Mouse (Mus musculus) hindbrain, embryonic 13.5 days (tissue): ENCODE measurements around the gene Gdf11. TPM values are rescaled to one million over a fixed set of nuclear protein-coding genes. Genes with fewer than 3 reads are reported as not detected.

Experiments
- ATAC-seq: fragments of 200-750 bp; cut with Nextera tagmentation; 2 replicates; pipeline ENCODE4 v1.8.0; 2017; ENCODE audit warnings: moderate TSS enrichment; ENCODE audit not compliant: low FRiP score
- H3K27ac ChIP-seq: fragments of 300-500 bp; sonication (generic); 2 replicates; pipeline ENCODE4 v1.5.1; 2015; ENCODE audit warnings: inconsistent platforms, mild to moderate bottlenecking, moderate library complexity
- H3K27me3 ChIP-seq: fragments of 300-500 bp; sonication (generic); 2 replicates; pipeline ENCODE4 v1.6.1; 2015; ENCODE audit warnings: mild to moderate bottlenecking, inconsistent platforms
- H3K36me3 ChIP-seq: fragments of 300-500 bp; sonication (generic); 2 replicates; pipeline ENCODE4 v1.6.1; 2015; ENCODE audit warnings: mild to moderate bottlenecking, inconsistent platforms
- H3K4me1 ChIP-seq: fragments of 300-500 bp; sonication (generic); replicated peaks from 2 replicates; pipeline ENCODE4 v1.6.1; 2015; ENCODE audit warnings: inconsistent platforms
- H3K4me2 ChIP-seq: fragments of 300-500 bp; sonication (generic); 2 replicates; pipeline ENCODE4 v1.6.1; 2015; ENCODE audit warnings: inconsistent platforms, mild to moderate bottlenecking, moderate library complexity
- H3K4me3 ChIP-seq: fragments of 300-500 bp; sonication (generic); 2 replicates; pipeline ENCODE4 v1.5.1; 2015; ENCODE audit warnings: mild to moderate bottlenecking, inconsistent platforms
- H3K9ac ChIP-seq: fragments of 300-500 bp; sonication (generic); 2 replicates; pipeline ENCODE4 v1.6.1; 2015; ENCODE audit warnings: mild to moderate bottlenecking, inconsistent platforms
- H3K9me3 ChIP-seq: fragments of 300-500 bp; sonication (generic); 2 replicates; pipeline ENCODE4 v1.6.1; 2016; ENCODE audit warnings: inconsistent platforms
- polyA plus RNA-seq: library from polyadenylated mRNA; unstranded; fragments of >200 nt; fragmentation: Nextera tagmentation; extraction: Ambion mirVana; gene quantifications from 2 replicates; pipeline ENCODE4 v1.2.1, GENCODE M21; 2015

The Gdf11 gene
- polyA plus RNA-seq, 1 experiment from 2014 or later = 10.2 TPM

DNA sequence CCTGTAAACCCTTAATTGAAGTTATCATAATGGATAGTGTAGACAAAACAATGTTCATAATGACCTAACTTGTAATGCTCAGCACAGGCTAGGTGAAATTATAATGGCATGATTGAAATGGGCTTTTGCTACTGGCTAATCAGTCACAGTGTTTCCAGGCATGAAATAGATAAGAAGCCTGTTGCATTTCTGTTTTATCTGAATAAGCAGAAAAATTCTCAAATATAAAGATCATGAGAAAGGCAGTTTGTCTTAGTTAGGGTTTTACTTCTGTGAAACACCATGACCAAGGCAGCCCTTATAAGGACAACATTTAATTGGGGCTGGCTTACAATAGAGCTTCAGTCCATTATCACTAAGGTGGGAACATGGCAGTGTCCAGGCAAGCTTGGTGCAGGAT lies 50.9 kb downstream of the Gdf11 start:
- Histone ChIP-seq H3K9me3 (no peaks in the 10 kb centered on the region), H3K9ac (no peak overlapping the region), H3K27me3 (no peaks in the 10 kb centered on the region), H3K36me3 (peaks cover 70% of the 10 kb centered on the region), H3K4me3 (no peak overlapping the region), H3K4me1 (no peaks in the 10 kb centered on the region), H3K27ac (no peak overlapping the region), H3K4me2 (no peak overlapping the region)
- no peak for ATAC-seq

DNA sequence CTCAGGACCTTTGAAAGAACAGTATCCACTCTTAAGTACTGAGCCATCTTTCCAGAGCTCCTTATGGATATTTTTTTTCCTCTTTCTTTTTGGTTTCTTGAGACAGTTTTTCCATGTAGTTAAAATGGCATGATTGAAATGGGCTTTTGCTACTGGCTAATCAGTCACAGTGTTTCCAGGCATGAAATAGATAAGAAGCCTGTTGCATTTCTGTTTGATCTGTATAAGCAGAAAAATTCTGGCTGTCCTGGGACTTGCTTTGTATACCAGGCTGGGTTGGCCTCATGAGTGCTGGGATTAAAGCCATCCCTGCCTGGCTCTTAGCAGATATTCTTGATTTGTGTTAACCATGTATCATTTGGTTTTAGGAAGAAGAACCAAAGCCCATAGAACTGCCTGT lies 52.1 kb downstream of the Gdf11 start:
- no peak overlapping the region for H3K4me3 ChIP-seq
- H3K4me1 ChIP-seq = no peaks in the 10 kb centered on the region
- no peak overlapping the region for H3K9ac ChIP-seq
- H3K9me3 ChIP-seq = no peaks in the 10 kb centered on the region
- no peaks in the 10 kb centered on the region for H3K27me3 ChIP-seq
- no peak for ATAC-seq
- H3K27ac ChIP-seq = no peak overlapping the region
- no peak overlapping the region for H3K4me2 ChIP-seq
- H3K36me3 ChIP-seq = peaks cover 72% of the 10 kb centered on the region

DNA sequence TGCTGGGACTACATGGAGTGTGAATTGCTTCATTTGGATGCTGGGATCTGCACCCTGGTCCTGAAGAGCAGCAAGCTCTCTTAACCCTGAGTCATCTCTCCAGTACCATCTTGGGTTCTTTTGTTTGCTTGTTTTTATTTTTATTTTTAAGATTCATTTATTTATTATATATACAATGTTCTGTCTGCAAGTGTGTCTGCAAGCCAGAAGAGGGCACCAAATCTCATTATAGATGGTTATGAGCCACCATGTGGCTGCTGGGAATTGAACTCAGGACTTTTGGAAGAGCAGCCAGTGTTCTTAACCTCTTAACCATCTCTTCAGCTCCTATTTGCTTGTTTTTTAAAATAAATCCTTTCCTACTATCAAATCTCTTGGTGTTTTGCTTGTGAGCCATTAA lies 54.1 kb downstream of the Gdf11 start:
- no peak for ATAC-seq
- H3K27me3 ChIP-seq = no peaks in the 10 kb centered on the region
- no peak overlapping the region for H3K4me3 ChIP-seq
- no peaks in the 10 kb centered on the region for H3K4me1 ChIP-seq
- peaks cover 71% of the 10 kb centered on the region for H3K36me3 ChIP-seq
- no peaks in the 10 kb centered on the region for H3K9me3 ChIP-seq
- H3K9ac ChIP-seq = no peak overlapping the region
- no peak overlapping the region for H3K4me2 ChIP-seq
- H3K27ac ChIP-seq = no peak overlapping the region

Other genes with a start within 250 kb of the Gdf11 start
- gene Ikzf4, start 245.7 kb downstream of the Gdf11 start, polyA plus RNA-seq = 14.6 and 15.2 TPM in 2 replicates
- 14.4 and 14.6 TPM in 2 replicates for gene Suox, start 217.6 kb downstream of the Gdf11 start, polyA plus RNA-seq
- 99.1 and 101 TPM in 2 replicates for gene Rab5b, start 195.5 kb downstream of the Gdf11 start, polyA plus RNA-seq
- gene Pmel, start 187.5 kb downstream of the Gdf11 start, polyA plus RNA-seq = 0.32 and 0.70 TPM in 2 replicates
- gene Cdk2, start 186.7 kb downstream of the Gdf11 start, polyA plus RNA-seq = 26.0 and 26.7 TPM in 2 replicates
- gene Dgka, start 146.9 kb downstream of the Gdf11 start, polyA plus RNA-seq = 6.5 and 7.0 TPM in 2 replicates
- gene Pym1, start 143.8 kb downstream of the Gdf11 start, polyA plus RNA-seq = 46.5 and 50.0 TPM in 2 replicates
- gene Mmp19, start 100.8 kb downstream of the Gdf11 start, polyA plus RNA-seq = 0.51 and 0.71 TPM in 2 replicates
- 57.5 and 59.5 TPM in 2 replicates for gene Dnajc14, start 87.7 kb downstream of the Gdf11 start, polyA plus RNA-seq
- 17.9 and 18.8 TPM in 2 replicates for gene Tmem198b, start 87.3 kb downstream of the Gdf11 start, polyA plus RNA-seq
- 185 and 190 TPM in 2 replicates for gene Sarnp, start 74.4 kb downstream of the Gdf11 start, polyA plus RNA-seq
- 30.2 and 34.4 TPM in 2 replicates for gene Ormdl2, start 70.1 kb downstream of the Gdf11 start, polyA plus RNA-seq
- 198 and 229 TPM in 2 replicates for gene Cd63, start 9.3 kb upstream of the Gdf11 start, polyA plus RNA-seq
- 16.6 and 19.3 TPM in 2 replicates for gene Rdh5, start 31.2 kb upstream of the Gdf11 start, polyA plus RNA-seq
- gene Bloc1s1, start 32.3 kb upstream of the Gdf11 start, polyA plus RNA-seq = 281 and 286 TPM in 2 replicates
- 5.2 and 6.3 TPM in 2 replicates for gene Itga7, start 42.1 kb upstream of the Gdf11 start, polyA plus RNA-seq
- not detected in 2 replicates for gene Mettl7b, start 69.3 kb upstream of the Gdf11 start, polyA plus RNA-seq
- not detected in 2 replicates for gene Olfr9, start 97.7 kb upstream of the Gdf11 start, polyA plus RNA-seq
- gene Olfr763, start 119.1 kb upstream of the Gdf11 start, polyA plus RNA-seq = not detected in 2 replicates
- not detected in 2 replicates for gene Olfr764-ps1, start 148.2 kb upstream of the Gdf11 start, polyA plus RNA-seq
- gene Olfr765, start 158.3 kb upstream of the Gdf11 start, polyA plus RNA-seq = not detected in 2 replicates
- not detected in 2 replicates for gene Olfr766-ps1, start 177.3 kb upstream of the Gdf11 start, polyA plus RNA-seq
- not detected in 2 replicates for gene Olfr767, start 191.2 kb upstream of the Gdf11 start, polyA plus RNA-seq
- not detected in 2 replicates for gene Olfr768, start 207.7 kb upstream of the Gdf11 start, polyA plus RNA-seq
- gene Olfr769, start 226.1 kb upstream of the Gdf11 start, polyA plus RNA-seq = not detected in 2 replicates
- not detected in 2 replicates for gene Olfr770, start 247.3 kb upstream of the Gdf11 start, polyA plus RNA-seq